Mouse (Mus musculus): ENCODE results near the gene Man1a.
A peak's percentile ranks its signal among the peaks of the same experiment; 100 is the strongest.

Gene Man1a

GRCm38 (mm10) chr10:54076420-54076819, at the start of gene Man1a:
Gene Man1a (minus strand): TSS chr10:54076609.
- DNase-seq (ENCODE audit: low spot score in 2 of 2), result peak in 1 of 2 experiments; percentile 7

- DNase-seq (ENCODE audit: low spot score in 2 of 2), result no peak
These were observed 45.4 kb upstream of the Man1a start for GRCm38 (mm10) chr10:54121816-54122215.

GRCm38 (mm10) chr10:54120375-54120774, 44.0 kb upstream of the Man1a start:
- DNase-seq (ENCODE audit: low spot score in 2 of 2), result no peak

GRCm38 (mm10) chr10:54119303-54119702, 42.9 kb upstream of the Man1a start:
- DNase-seq (ENCODE audit: low spot score in 2 of 2), result no peak

GRCm38 (mm10) chr10:54118223-54118912, 42.0 kb upstream of the Man1a start:
- no peak for DNase-seq (ENCODE audit: low spot score in 2 of 2)

GRCm38 (mm10) chr10:54117763-54118162, 41.4 kb upstream of the Man1a start:
- peak; percentile 11 to 25 for DNase-seq (ENCODE audit: low spot score in 2 of 2)

- no peak for DNase-seq (ENCODE audit: low spot score in 2 of 2)
These were observed 27.3 kb upstream of the Man1a start for GRCm38 (mm10) chr10:54103671-54104070.

- no peak for DNase-seq (ENCODE audit: low spot score in 2 of 2)
These were observed 15.7 kb upstream of the Man1a start for GRCm38 (mm10) chr10:54092081-54092480.

- no peak for DNase-seq (ENCODE audit: low spot score in 2 of 2)
These were observed 13.5 kb upstream of the Man1a start for GRCm38 (mm10) chr10:54089923-54090322.

GRCm38 (mm10) chr10:54087346-54087745, 10.9 kb upstream of the Man1a start:
- no peak for DNase-seq (ENCODE audit: low spot score in 2 of 2)

- no peak for DNase-seq (ENCODE audit: low spot score in 2 of 2)
These were observed 8.7 kb upstream of the Man1a start for GRCm38 (mm10) chr10:54085073-54085472.

- DNase-seq (ENCODE audit: low spot score in 2 of 2), result no peak
These were observed 596 bp upstream of the Man1a start for GRCm38 (mm10) chr10:54077005-54077404.

- DNase-seq (ENCODE audit: low spot score in 2 of 2), result peak; percentile 74 to 91
These were observed 883 bp downstream of the Man1a start for GRCm38 (mm10) chr10:54075441-54076010.

GRCm38 (mm10) chr10:54074609-54075421, 1.6 kb downstream of the Man1a start:
- peak; percentile 6 to 37 for DNase-seq (ENCODE audit: low spot score in 2 of 2)

- no peak for DNase-seq (ENCODE audit: low spot score in 2 of 2)
These were observed 2.2 kb downstream of the Man1a start for GRCm38 (mm10) chr10:54074247-54074608.

- DNase-seq (ENCODE audit: low spot score in 2 of 2), result no peak
These were observed 2.7 kb downstream of the Man1a start for GRCm38 (mm10) chr10:54073641-54074203.

- no peak for DNase-seq (ENCODE audit: low spot score in 2 of 2)
These were observed 4.1 kb downstream of the Man1a start for GRCm38 (mm10) chr10:54072336-54072735.

GRCm38 (mm10) chr10:54070496-54070895, 5.9 kb downstream of the Man1a start:
- DNase-seq (ENCODE audit: low spot score in 2 of 2), result no peak

GRCm38 (mm10) chr10:54069412-54069811, 7.0 kb downstream of the Man1a start:
- no peak for DNase-seq (ENCODE audit: low spot score in 2 of 2)

- DNase-seq (ENCODE audit: low spot score in 2 of 2), result no peak
These were observed 9.7 kb downstream of the Man1a start for GRCm38 (mm10) chr10:54066683-54067082.

GRCm38 (mm10) chr10:54063551-54064260, 12.7 kb downstream of the Man1a start:
- DNase-seq (ENCODE audit: low spot score in 2 of 2), result no peak

- no peak for DNase-seq (ENCODE audit: low spot score in 2 of 2)
These were observed 13.6 kb downstream of the Man1a start for GRCm38 (mm10) chr10:54062835-54063234.
